Mouse (Mus musculus) heart, embryonic 16.5 days (tissue): ENCODE measurements around the gene Mctp1. TPM values are rescaled to one million over a fixed set of nuclear protein-coding genes. Genes with fewer than 3 reads are reported as not detected.

ENCODE experiments used
- ATAC-seq: fragments of 200-750 bp; cut with Nextera tagmentation; replicated peaks from 2 replicates; pipeline ENCODE4 v1.8.0; 2017; ENCODE audit warnings: moderate number of reproducible peaks; ENCODE audit not compliant: insufficient read depth, low FRiP score; ENCODE audit errors: extremely low read depth
- H3K27ac ChIP-seq: fragments of 300-500 bp; sonication (generic); 2 replicates; pipeline ENCODE4 v1.5.1; 2014; ENCODE audit warnings: mild to moderate bottlenecking, low read length, control low read depth, moderate library complexity
- H3K27me3 ChIP-seq: fragments of 300-500 bp; sonication (generic); 2 replicates; pipeline ENCODE4 v1.6.1; 2014; ENCODE audit warnings: low read length, mixed read lengths; ENCODE audit not compliant: control insufficient read depth, insufficient read depth
- H3K36me3 ChIP-seq: fragments of 300-500 bp; sonication (generic); 2 replicates; pipeline ENCODE4 v1.6.1; 2014; ENCODE audit not compliant: control insufficient read depth, insufficient read depth
- H3K4me1 ChIP-seq: fragments of 300-500 bp; sonication (generic); 2 replicates; pipeline ENCODE4 v1.6.1; 2014; ENCODE audit warnings: low read length, mixed read lengths; ENCODE audit not compliant: control insufficient read depth, insufficient read depth
- H3K4me2 ChIP-seq: fragments of 300-500 bp; sonication (generic); 2 replicates; pipeline ENCODE4 v1.6.1; 2014; ENCODE audit warnings: low read depth, mild to moderate bottlenecking, control low read depth, low read length
- H3K4me3 ChIP-seq: fragments of 300-500 bp; sonication (generic); 2 replicates; pipeline ENCODE4 v1.5.1; 2014; ENCODE audit warnings: mild to moderate bottlenecking, control low read depth, low read length
- H3K9ac ChIP-seq: fragments of 300-500 bp; sonication (generic); 2 replicates; pipeline ENCODE4 v1.6.1; 2014; ENCODE audit warnings: low read length, control low read depth
- H3K9me3 ChIP-seq: fragments of 300-500 bp; sonication (generic); replicated peaks from 2 replicates; pipeline ENCODE4 v1.6.1; 2016; ENCODE audit warnings: low read length; ENCODE audit not compliant: control insufficient read depth
- WGBS: fragments of 180-500 bp; shearing (Covaris S2); extraction: QIAGEN DNeasy Blood & Tissue Kit; methylation state at CpG from one replicate; pipeline ENCODE4 v1.1.7; 2014; 5-methylcytosine and 5-hydroxymethylcytosine counted together
- polyA plus RNA-seq: library from polyadenylated mRNA; unstranded; fragments of >200 nt; fragmentation: Nextera tagmentation; extraction: Ambion mirVana; gene quantifications from 2 replicates; pipeline ENCODE4 v1.2.1, GENCODE M21; 2015

The Mctp1 gene
- polyA plus RNA-seq, 1 experiment from 2014 or later = 0.71 TPM

DNA sequence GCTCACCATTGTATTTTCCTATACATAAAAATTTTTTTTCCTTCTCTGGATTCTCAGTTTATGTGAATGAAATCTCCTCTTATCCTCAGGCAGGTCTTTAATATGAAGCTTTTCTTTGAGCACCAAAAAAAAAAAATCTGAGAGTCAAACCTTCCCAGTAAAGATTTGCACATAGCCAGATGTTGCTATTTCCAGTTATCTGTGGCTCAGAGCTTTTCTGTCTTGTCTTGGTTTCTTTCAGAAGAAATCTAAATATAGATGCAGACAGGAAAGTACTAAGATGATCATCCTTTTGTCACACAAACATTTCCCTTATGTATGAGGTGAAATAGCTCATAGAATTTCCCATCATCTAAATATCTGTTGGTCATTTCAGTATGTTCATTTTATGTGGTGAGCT is 349.7 kb downstream of the Mctp1 start:
- Histone ChIP-seq H3K9ac (no peak overlapping the region), H3K4me1 (no peaks in the 10 kb centered on the region), H3K27ac (no peak overlapping the region), H3K9me3 (no peaks in the 10 kb centered on the region), H3K4me3 (no peak overlapping the region), H3K4me2 (no peak overlapping the region), H3K36me3 (no peaks in the 10 kb centered on the region), H3K27me3 (no peaks in the 10 kb centered on the region)
- no peak for ATAC-seq

DNA sequence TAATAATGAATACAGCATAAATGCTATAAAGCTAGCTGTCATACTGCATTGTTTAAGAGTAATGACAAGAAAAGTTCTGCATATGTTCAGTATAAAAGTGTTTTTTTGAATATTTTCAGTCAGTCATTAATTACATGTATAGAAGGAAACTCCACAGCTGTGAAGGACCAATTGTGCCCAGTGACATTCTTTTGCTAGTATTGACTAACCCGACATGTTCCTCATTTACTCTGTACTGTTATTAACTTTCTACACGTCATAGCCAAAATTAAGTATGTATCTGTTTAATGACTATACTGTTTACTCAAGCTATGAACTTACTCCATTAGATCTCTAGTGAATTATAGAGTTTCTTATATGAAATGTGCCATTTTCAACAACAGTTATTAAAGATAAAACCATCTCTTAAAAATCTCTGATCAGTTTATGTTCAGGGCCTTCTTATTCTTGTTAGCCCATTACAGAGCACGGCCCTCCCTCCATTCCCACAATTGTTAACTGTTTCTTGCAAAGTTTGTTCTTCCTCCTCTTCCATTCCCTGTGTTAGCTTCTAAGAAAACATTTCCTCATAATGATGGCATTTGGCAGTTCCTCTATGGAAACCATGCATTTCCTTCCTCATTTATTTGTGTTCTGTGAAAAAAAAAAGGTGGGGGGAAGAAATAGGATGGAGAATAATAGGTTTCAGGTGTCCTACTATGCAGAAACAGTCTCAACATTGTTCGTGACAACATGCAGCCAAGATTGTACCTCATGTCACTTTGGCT is 366.5 kb downstream of the Mctp1 start:
- no peak for ATAC-seq
- no peaks in the 10 kb centered on the region for H3K4me1 ChIP-seq
- no peak overlapping the region for H3K4me3 ChIP-seq
- H3K9ac ChIP-seq = no peak overlapping the region
- H3K4me2 ChIP-seq = no peak overlapping the region
- H3K9me3 ChIP-seq = no peaks in the 10 kb centered on the region
- no peak overlapping the region for H3K27ac ChIP-seq
- no peaks in the 10 kb centered on the region for H3K36me3 ChIP-seq
- H3K27me3 ChIP-seq = no peaks in the 10 kb centered on the region
- WGBS = 65% methylated on average over 4 of the region's 4 CpGs

DNA sequence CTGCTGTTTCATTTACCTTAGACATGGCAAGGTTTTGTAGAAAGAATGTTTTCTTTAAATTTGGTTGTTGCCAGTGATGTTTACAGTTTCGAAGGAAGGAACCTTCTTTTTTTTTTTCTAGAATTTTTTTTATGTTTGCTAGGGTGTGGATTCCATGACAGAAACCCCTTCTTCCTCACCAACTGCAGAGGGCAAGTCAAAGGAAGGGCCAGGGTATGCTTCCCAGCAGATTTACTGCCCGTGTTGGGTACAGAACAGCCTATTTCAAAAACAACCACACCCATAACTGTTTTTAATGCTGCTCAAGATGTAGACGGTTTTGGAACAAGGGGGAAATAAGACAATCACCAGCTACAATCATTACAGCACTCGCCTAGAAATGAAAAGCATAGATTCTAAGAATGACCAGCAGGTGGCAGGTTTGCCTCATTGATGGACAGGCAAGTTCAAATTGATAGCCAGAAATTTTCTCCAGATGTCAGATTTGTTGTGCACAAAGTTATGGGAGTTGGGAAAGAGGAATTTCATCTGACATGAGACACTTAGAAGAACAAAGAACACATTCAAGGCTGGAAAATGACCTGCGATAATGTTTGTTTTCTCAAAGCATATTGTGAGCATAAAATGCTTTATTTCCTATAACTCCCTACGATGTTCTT is 375.6 kb downstream of the Mctp1 start:
- H3K36me3 ChIP-seq = no peaks in the 10 kb centered on the region
- H3K27me3 ChIP-seq = no peaks in the 10 kb centered on the region
- no peak overlapping the region for H3K27ac ChIP-seq
- no peak overlapping the region for H3K4me3 ChIP-seq
- H3K4me2 ChIP-seq = no peak overlapping the region
- H3K9ac ChIP-seq = no peak overlapping the region
- H3K9me3 ChIP-seq = no peaks in the 10 kb centered on the region
- WGBS = 27% methylated on average over 6 of the region's 6 CpGs
- no peak for ATAC-seq
- no peaks in the 10 kb centered on the region for H3K4me1 ChIP-seq

DNA sequence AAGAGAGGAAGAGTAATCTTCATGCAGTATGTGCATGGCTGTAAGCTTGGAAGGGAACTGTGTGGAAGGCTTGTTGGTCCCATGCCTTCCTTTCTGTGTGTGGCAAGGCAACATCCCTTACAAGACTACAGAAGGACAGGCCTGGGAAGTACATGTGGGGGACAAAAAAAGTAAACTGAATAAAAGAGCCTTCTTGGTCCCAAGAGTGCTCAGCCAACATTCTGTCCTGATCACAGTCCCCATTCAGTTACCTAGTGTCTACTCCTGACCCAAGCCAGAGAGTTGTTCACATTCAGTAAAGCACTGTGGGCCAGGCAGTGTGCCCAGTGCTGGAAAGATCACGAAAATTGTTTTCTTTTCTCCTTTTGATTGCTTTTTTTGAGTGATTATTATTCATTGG is 415.3 kb downstream of the Mctp1 start:
- no peak overlapping the region for H3K4me2 ChIP-seq
- 71% methylated on average over 1 of the region's 1 CpGs for whole genome bisulfite sequencing
- no peak overlapping the region for H3K9ac ChIP-seq
- H3K27me3 ChIP-seq = no peaks in the 10 kb centered on the region
- no peaks in the 10 kb centered on the region for H3K9me3 ChIP-seq
- ATAC-seq = no peak
- no peak overlapping the region for H3K4me3 ChIP-seq
- no peaks in the 10 kb centered on the region for H3K36me3 ChIP-seq
- H3K4me1 ChIP-seq = no peaks in the 10 kb centered on the region
- H3K27ac ChIP-seq = no peak overlapping the region

- Histone ChIP-seq H3K4me2 (no peak overlapping the region), H3K36me3 (no peaks in the 10 kb centered on the region), H3K9me3 (no peaks in the 10 kb centered on the region), H3K9ac (no peak overlapping the region), H3K4me3 (no peak overlapping the region), H3K27ac (no peak overlapping the region), H3K27me3 (no peaks in the 10 kb centered on the region), H3K4me1 (no peaks in the 10 kb centered on the region)
- WGBS = 56% methylated on average over 6 of the region's 6 CpGs
- ATAC-seq = no peak
Observed at GRCm38 (mm10) chr13:76801126-76801632, 416.8 kb downstream of the Mctp1 start.

- H3K27me3 ChIP-seq = no peaks in the 10 kb centered on the region
- ATAC-seq = no peak
- no peaks in the 10 kb centered on the region for H3K4me1 ChIP-seq
- H3K4me3 ChIP-seq = no peak overlapping the region
- no peak overlapping the region for H3K4me2 ChIP-seq
- WGBS = 26% methylated on average over 3 of the region's 3 CpGs
- H3K9ac ChIP-seq = no peak overlapping the region
- no peaks in the 10 kb centered on the region for H3K9me3 ChIP-seq
- no peaks in the 10 kb centered on the region for H3K36me3 ChIP-seq
- H3K27ac ChIP-seq = no peak overlapping the region
Observed at GRCm38 (mm10) chr13:76802051-76802728, 417.9 kb downstream of the Mctp1 start.

DNA sequence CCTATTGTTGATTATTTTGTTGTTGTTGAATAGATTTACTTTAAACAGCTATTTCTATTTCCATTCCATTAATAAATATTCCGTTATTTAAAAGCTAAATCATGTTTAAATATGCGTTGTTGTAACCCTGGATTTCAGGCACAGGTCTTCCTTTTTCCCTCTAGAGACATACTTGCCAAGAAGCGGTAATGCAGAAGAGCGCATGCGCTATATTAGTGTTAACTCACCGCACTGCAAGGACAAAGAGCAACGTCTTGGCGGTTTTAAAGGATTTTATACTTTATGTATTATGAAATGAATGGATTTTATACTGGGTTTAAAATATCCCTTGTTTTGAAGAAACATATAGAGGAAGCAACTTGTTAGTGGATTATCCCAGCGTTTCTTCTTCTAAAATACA is 418.6 kb downstream of the Mctp1 start:
- H3K27me3 ChIP-seq = no peaks in the 10 kb centered on the region
- no peaks in the 10 kb centered on the region for H3K36me3 ChIP-seq
- no peak overlapping the region for H3K9ac ChIP-seq
- H3K27ac ChIP-seq = no peak overlapping the region
- H3K4me1 ChIP-seq = no peaks in the 10 kb centered on the region
- no peaks in the 10 kb centered on the region for H3K9me3 ChIP-seq
- no peak overlapping the region for H3K4me3 ChIP-seq
- ATAC-seq = no peak
- no peak overlapping the region for H3K4me2 ChIP-seq
- WGBS = 85% methylated on average over 9 of the region's 9 CpGs

GRCm38 (mm10) chr13:76803799-76804198 is 419.5 kb downstream of the Mctp1 start:
- no peaks in the 10 kb centered on the region for H3K27me3 ChIP-seq
- H3K27ac ChIP-seq = no peak overlapping the region
- no peaks in the 10 kb centered on the region for H3K36me3 ChIP-seq
- ATAC-seq = no peak
- H3K4me3 ChIP-seq = no peak overlapping the region
- 69% methylated on average over 6 of the region's 6 CpGs for WGBS
- no peaks in the 10 kb centered on the region for H3K4me1 ChIP-seq
- H3K9me3 ChIP-seq = no peaks in the 10 kb centered on the region
- H3K9ac ChIP-seq = no peak overlapping the region
- H3K4me2 ChIP-seq = no peak overlapping the region

- no peak overlapping the region for H3K4me2 ChIP-seq
- H3K4me3 ChIP-seq = no peak overlapping the region
- H3K27ac ChIP-seq = no peak overlapping the region
- no peaks in the 10 kb centered on the region for H3K9me3 ChIP-seq
- no peak overlapping the region for H3K9ac ChIP-seq
- no peak for ATAC-seq
- H3K36me3 ChIP-seq = no peaks in the 10 kb centered on the region
- 79% methylated on average over 1 of the region's 1 CpGs for WGBS
- H3K27me3 ChIP-seq = no peaks in the 10 kb centered on the region
- H3K4me1 ChIP-seq = peaks cover 5% of the 10 kb centered on the region
Observed at GRCm38 (mm10) chr13:76808871-76809390, 424.6 kb downstream of the Mctp1 start.
